Mouse (Mus musculus): ENCODE results near the gene Cryl1.

The Cryl1 gene

DNA sequence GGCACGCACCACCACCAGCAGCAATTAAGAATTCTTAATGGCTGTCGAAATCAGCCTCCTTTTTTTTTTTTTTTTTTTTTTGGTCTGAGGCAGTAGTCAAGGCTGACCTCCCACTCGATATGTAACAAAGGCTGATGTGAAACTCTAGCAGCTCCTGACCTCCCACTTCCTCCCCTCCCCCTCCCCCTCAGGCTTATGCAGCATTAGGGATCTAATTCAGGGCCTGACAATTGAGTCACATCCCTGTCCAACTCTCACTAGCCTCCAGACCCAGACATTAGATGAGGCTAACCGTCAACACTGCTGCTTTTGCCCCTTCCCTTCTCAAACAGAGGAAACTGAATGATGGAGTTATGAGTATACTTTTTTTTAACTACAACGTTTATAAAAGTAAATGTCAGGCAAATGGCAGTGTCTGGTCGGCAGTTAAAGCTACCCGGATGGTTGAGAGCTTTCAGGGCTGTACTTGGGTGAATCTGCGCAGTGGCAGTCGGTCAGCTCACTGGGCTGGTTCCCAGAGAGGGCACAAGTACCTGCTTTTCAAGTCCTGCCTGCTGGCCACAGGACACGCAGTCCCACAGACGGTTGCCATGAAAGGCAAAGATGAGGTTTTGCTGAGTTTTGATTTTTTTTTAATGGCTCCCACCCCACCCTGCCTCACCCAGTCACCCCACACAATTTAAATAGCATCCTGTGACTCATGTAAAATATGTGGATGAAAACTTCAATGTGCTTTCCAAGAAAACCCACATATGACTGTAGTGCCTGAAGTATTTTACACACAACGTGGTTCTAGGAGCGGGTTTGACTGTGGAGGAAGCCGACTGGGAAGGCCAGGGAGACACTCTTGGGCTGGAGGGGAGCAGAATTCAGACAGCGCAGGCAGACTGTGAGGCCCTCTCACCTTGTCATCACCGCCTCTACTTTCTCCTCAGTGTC is 81.4 kb downstream of the Cryl1 start:
- DNase-seq (ENCODE audit: low spot score), result peak; percentile 9

DNA sequence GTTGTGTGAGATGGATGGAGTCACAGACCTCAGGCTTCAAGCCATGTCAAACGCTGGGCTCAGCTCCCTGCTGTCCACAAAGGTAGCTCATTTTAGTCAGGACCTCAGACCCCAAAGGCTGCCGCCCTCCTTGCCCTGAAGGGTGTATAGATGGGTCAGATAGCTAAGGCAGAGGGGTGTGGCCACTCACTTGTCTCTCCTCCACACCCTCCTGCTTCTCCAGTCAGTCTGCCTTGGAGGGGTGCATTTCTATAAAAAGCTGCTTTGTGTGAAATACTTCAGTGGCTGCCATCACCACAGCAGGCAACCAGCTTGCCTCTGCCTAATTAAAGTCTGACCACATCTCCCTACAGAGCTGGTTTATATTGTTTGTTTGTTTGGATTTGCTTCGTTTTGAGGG is 82.4 kb downstream of the Cryl1 start:
- DNase-seq (ENCODE audit: low spot score), result no peak

DNA sequence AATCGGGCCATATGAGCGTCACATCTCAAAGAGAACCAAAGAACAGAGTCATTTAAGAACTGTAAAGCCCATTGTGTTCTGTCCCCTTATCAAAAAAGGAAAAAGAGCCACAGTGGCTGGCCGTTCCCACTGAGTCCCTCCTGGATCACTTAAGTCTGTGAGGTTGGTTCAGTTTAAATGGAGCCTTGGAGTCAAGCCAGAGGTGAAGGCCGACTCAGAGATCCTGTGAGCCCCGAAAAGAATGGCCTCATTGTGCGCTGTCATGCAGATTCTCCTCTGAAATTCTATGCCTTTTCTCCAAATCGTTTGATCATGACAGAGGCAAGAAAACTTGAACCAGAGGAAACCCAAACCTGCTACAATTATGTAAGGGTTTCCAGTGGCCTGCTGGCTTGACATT is 82.8 kb downstream of the Cryl1 start:
- DNase-seq (ENCODE audit: low spot score), result no peak

DNA sequence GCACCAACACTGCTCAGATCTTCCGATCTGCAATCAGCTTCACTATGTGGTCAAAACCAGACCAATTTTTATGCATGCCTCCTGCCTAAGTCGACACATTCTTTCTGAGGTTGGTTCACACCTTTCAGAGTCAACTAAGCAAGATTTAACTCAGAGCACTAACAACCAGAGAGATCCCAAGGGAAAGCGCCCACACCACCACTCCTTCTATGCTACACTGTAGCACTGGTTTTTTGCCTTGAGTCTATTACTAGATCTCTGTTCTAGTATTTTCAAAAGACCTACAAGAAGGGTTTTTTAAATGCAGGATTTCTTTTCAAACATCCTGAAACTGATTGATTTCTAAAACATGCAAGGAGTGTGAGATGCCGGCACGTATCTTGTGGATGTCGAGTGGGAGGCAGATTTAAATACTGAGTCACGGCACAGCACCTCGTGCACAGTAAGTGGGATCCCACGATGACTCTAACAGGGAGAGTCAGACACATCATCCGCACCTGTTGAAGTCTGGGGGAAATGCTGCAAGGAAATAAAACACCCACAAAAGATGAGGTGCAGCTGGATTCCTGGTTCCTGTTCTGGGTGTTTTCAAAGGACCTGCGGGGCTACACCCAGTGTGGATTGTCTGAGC is 96.6 kb downstream of the Cryl1 start:
- DNase-seq (ENCODE audit: low spot score), result no peak

DNA sequence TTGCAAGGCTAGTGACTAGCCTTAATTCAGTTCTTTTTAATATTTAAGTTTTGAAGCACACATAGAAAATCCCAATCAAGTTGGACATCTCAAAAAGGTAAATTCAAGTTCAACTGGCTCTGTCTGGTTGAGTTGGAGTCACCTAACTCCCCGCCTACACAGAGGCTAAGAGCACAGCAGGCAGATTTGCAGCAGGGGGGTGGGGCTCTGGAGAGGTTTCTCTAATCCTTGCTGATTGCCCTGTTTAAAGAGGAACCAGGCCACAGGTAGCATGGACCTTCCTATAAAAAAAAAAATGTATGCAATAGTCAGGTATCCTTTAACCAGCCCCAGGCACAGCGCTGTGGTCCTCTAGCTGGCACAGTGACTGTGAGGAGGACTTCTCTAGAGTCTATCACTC is 97.8 kb downstream of the Cryl1 start:
- no peak for DNase-seq (ENCODE audit: low spot score)

DNA sequence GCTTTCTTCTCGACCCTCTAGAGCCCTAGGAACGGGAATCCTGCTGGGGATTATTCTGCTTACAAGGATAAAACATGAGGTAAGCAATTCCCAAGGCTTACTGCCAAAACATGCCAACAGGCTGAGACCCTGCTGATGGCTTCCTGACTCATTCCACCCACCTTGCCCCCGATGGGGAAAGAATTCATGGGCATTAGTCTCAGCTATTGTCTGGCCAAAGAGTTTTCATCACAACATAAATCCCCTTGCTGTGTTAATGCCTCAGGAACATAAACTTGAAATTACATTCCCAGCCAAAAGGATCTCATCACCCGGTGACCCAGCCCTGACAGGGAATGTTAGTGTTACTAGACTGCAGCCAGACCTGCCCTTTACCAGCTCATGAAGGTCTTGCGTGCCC is 100.7 kb downstream of the Cryl1 start:
- no peak for DNase-seq (ENCODE audit: low spot score)

DNA sequence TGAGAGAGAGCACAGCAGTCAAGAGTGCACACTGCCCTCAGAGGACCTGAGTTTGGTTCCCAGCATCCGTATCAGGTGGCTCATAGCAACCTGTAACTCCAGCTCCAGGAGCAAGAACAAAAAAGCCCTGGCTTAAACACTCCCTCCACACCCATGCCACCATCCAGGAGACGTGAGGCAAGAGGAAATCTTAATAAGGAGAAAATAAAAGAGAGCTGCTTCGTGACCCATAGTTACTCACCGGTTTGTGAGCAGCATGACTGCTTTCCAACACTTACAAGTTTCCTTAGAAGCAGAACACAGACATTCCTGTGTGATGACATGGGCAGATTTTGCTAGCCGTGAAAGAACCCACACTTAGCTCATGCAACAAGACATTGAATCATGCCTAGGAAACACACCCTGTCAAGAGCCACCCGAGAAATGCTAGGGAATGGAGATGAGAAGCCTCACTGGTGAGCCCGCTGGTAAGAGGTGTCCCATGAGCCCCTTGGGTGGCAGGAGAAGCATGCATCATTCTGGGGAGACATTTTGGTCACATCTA is 106.9 kb downstream of the Cryl1 start:
- DNase-seq (ENCODE audit: low spot score), result no peak

DNA sequence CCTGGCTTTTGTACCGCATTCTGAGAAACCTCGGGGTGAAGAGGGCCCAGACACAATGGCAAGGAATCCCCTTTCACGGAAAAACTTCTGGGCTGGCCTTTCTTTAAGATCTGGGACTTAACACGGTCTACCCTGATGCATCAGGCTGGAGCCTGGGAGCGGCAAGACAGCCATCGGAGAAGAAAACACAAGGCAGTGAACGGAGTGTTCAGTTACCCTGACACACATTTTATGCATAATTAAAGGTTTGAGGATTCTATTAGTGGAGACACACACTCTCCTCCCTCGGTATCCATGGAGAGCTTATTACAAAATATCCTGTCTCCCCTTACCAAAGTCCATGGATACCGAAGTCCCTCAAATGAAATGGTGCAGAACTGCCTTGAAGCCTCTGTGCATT is 109.2 kb downstream of the Cryl1 start:
- DNase-seq (ENCODE audit: low spot score), result peak; percentile 11

DNA sequence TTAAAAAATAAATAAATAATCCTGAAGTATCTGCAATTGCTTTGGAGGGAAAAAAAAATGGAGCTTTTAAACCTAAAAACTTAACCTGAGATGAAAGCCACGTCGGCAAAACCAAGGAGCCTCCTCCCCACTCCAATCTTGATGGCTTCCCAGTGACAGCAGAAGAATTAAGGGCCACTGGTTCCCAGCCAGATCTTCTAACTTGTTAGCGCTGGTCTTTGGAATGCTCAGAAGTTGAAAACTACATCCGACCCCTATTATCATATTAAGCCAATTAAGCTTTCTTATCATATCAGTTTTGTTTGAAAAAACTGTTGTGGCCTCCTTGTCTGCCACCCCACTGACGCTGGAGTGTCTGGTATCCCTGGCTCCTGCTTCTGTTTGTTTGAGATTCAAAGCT is 114.5 kb downstream of the Cryl1 start:
- DNase-seq (ENCODE audit: low spot score), result no peak

DNA sequence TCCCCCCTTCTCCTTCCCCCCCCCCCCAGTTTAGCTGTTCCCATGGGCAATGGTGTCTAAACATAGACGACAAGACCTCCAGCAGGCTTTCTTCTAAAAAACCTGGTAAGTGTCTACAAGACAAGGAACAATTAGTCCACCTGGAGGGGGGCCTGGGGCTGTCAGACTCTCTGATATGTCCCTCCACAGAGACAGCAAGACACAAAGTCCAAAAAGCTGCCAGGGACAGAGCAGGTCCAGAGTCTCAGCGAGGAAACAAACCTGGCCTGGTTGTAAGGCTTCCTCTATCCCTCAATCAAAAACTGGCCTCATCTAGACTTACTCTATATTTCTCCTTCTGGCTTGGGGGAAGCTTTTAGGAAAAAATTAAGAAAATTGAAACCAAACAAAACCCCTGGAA is 115.7 kb downstream of the Cryl1 start:
- DNase-seq (ENCODE audit: low spot score), result no peak

DNA sequence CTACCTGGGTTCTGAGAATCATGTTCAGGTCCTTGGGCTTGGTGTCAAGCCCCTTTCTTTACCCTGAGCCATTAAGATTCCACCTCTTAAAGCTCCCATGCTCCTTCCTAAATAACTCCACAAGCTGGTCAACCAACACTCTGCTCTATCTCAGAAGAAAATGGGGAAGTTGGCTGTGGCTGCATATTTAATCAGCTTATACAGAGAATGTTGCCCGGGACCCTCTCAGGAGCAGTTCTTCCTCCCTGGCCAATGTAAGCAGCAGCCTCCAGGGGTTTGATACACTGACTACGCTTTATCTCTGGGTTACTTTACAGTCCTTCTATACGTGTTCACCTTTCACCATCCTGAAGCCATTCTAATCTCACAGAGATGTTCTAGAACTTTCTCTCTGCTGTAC is 117.5 kb downstream of the Cryl1 start:
- DNase-seq (ENCODE audit: low spot score), result no peak

DNA sequence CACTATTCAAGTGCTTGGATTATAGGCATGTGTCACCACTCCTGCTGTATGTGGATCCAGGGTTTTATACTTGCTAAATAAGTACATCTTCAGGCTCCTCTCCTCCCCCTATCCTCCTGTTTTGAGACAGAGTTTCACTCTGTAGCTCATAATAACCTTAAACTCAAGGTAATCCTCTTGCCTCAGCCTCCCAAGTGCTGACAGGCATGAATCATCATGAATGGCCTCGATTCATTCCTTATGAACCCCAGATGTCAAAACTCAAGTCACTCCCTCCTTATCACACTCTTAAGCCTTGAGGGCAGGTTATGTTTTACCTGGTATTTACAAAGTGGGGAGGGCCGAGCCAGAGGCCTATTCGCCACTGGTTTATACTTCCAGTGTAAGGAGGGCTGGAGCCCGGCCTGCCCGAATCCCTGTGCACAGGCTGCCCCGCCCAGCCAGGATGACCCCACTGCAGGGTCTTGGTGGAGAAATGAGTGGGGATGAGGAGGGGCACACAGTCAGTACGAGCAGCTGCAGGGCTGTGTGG is 121.8 kb downstream of the Cryl1 start:
- no peak for DNase-seq (ENCODE audit: low spot score)

DNA sequence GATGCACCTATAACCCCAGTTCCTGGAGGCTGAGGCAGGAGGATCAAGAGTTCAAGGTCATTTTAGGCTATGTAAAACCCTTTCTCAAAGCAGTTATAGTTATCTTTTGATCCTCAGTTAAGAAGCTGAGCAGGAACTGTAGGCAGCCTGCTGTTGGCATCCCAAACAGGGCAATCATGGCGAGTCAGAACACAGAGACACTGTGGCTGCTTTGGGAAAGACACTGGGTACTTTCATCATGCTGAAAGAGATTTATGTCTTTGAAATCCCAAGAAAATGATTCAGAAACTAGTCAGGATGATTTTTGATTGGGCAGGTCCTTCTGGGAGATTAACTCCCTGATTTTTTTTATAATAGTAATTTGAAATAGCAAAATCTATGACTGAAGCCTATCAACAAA is 126.0 kb downstream of the Cryl1 start:
- no peak for DNase-seq (ENCODE audit: low spot score)

DNA sequence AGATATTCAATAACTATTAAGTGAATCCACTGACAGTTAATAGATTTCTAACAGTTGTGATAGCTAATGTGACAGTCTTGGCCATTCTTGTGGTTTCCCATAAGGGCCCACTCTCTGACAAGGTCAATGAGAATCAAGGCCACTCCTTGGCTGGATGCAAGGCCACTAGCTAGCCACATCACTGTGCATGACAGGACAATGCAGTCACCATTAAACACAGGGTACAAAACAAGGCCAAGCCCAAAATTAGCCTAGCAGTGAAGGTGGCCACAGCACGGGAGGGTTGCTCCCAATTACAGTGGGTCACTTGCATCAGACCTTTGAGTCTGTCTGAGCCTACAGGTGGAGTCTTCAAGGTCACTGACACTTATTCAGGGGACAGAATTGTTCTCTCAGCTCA is 126.5 kb downstream of the Cryl1 start:
- no peak for DNase-seq (ENCODE audit: low spot score)

DNA sequence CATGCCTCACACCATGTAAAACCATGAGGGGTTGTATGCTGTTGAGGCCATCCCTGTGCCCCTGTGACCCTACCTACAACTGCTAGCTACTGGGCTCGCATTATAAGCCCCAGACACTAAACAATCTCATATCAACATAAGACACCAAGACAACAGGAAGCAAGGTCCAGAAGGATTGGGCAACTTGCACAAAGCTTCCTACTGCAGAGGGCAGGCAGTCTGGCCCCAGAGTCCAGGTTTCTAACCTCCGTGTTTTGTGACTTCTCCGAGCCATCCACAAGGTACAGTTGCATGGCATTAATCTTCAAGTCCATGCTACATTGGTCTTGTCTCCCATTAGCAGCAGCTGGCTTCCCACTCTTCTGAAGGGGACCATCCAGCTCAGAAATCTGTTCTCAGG is 129.4 kb downstream of the Cryl1 start:
- no peak for DNase-seq (ENCODE audit: low spot score)

DNA sequence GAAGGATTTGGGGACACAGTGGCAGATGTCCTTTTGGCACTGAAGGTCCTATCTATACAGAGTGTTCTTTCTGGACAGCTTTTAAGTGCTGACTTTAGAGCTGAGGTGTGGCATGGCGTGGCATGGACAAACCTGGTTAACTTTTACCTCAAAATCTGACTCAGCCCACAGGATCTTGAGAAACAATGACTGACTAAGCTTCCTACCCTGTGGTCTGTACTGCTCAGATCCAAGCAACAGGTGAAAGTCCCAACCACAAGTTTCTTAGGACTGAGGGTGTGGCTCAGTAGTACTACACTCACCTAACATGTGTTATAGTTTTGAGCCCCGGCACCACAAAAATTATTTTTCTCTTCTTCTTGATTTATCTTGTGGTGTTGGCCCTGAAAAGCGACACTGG is 130.0 kb downstream of the Cryl1 start:
- no peak for DNase-seq (ENCODE audit: low spot score)

DNA sequence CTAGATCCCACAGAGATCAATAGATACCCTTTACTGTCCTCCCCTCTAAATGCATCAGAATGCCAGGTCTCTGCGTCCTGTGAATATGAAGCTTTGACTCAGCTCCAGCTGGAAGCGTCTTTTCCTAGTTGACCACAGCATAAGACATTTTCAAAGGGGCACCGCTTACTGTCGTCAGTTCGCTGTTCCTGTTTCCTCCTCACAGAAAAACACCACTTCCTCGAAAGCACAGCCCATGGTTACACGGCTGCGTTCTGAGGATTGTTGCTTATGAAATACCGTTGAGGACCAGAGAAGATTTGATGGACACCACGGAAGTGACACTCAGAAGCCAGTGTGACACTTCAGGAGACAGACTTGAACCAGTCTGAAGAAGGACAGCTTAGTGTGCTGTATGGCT is 134.4 kb downstream of the Cryl1 start:
- DNase-seq (ENCODE audit: low spot score), result no peak

DNA sequence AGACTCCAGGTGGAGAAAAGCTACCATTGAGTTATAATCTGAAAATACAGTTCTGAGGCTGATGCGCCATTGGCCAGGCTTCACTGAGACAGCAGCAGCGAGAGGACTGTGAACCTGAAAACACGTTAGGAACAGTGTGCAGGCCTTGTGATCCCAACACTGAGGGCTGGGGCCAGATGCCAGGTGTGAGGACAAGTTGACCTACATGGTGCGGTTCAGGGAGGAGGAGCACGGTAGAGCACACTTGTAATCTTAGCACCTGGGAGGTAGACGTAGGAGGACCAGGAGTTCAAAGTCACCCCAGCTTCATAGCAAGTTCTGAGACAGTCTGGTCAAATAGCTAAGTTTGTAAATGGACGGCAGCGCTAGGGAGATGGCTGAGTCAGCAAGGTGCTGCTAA is 139.0 kb downstream of the Cryl1 start:
- no peak for DNase-seq (ENCODE audit: low spot score)

DNA sequence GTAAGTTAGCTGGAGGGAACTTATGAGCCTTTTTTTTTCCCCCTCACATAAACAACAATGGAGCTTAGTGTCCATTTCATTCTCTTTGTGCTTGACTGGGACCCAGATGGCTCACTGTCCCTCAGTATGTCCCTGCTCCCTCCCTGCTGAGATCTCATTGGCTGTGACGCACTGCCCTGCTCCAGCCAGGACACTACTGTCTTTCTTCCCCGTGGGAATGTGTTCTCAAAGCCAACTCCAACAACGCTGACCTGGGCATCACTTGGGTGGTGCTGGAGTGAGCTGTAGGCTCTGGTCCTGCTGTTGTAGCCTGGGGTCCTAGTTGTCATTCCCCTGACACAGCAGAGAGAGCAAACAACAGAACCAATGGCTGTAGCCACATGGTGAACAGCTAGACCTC is 149.7 kb downstream of the Cryl1 start:
- DNase-seq (ENCODE audit: low spot score), result no peak

DNA sequence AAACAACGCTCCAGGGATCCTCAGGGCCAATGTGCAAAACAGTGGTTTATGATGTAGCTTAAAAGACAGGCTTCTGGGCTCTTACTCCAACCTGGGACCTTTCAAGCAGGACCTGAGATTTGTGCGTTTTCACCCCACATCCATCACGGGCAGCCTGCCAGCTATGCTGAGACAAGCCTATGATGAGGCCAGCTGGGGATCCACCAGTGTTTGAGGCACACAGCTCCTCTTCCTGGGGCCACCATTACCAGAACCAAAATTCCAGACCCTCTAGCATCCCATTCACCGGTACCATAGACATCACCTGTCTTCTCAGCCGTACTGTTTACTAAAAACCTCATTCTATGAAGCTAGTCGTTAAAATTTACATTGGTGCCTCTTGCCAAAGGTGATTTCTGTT is 151.8 kb downstream of the Cryl1 start:
- DNase-seq (ENCODE audit: low spot score), result no peak

DNA sequence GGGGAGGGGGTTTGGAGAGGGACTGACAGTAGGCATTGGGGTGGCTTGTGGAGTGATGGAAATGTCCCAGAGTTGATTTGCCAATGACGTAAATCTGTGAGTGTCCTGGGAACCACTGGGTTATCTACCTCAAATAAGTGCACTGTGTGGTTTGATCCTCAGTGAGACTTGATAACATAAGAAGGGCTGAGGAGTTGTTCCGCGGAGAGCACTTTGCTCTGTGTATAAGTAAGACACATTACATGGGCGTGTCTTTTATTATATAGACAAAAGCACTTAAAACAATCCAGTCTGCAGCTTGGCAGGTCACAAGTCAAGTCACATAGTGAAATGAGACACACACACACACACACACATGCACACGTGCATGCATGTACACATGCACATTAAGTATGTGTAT is 155.4 kb downstream of the Cryl1 start:
- no peak for DNase-seq (ENCODE audit: low spot score)

DNA sequence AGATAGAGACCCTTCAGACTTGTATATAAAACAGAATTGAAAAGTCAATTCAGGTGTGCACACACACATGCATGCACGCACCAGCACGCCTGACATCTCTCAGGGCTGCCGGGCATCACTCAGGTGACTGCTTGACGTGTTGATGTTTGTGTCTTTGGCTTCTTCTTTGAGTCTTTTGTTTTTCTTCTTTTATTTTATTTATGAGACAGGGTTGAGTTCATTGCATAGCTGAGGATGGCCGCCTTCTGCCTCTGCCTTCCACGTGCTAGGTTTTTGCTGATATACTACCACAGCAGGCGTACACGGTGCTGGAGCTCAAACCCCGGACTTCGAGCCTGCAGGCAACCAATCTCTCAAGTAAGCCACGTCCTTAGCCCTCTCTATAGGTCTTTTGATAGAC is 163.1 kb downstream of the Cryl1 start:
- DNase-seq (ENCODE audit: low spot score), result no peak

DNA sequence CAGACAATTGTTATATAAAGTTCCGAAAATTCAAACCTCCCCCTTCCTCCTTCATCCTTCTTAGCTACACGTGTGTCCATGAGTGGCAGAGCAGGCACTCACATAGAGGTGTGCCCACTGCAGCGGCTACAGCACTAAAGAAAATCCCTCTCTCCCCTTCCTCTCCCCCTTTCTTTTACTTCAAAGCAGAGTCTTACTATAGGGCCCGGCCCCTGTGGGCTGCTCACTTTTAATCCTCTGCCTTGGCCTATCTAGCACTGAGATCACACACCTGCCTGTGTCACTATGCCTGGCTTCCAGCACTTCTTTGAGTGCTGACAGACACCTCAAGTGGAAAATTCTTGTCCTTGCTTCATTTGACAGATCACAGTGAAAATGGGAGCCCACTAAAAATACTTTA is 163.6 kb downstream of the Cryl1 start:
- DNase-seq (ENCODE audit: low spot score), result no peak

Data from retina, embryonic 14.5 days (tissue).